Mouse (Mus musculus) monocyte, adult 2 months (primary cell): ENCODE measurements around the gene Dhx57.
A peak's percentile ranks its signal among the peaks of the same experiment; 100 is the strongest.
"Not testable (repeated sequence)": the region's sequence is repeated elsewhere in the genome, so short reads cannot be mapped to it uniquely, and the experiment has no call there.

Experiments used
- DNase-seq, 2 experiments: peaks; one replicate each; pipeline ENCODE4 v3.0.0; 2022; ENCODE audit warnings: low spot score in 2 of 2, low read depth in 1 of 2

Gene Dhx57

DNA sequence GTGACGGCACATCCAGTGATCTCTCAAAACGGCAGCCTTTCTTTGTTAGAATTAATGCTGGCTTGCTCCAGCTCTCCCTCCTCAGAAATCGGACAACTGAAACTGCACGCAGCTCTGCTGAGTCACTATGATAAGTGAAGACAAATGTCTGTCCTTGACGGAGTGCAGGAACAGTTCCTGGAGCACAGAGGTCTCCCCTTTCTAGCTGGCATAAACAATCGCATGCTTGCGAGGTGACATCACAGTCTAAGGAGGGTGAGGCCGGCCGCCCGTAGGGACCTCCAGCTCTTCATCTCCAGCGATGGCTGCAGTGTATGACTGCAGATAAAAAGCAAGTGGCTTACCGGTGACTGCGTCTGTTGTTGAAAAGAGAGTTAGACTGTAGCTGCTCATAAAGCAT is 35.1 kb downstream of the Dhx57 start:
- no peak for DNase-seq

DNA sequence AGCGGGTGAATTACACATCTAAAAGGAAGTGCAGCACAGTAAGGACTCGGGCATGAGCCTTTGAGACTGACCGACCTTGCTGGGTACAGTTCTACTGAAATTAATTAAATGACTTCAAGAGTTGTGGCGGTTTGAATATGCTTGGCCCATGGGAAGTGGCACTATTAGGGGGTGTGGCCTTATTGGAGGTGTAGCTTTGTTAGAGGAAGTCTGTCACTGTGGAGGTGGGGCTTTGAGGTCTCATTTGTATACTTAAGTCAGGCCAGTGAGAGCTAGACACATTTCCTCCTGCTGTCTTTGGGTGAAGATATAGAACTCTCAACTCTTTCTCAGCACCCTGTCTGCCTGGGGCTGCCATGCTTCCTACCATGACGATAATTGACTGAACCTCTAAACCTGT is 35.9 kb downstream of the Dhx57 start:
- no peak for DNase-seq

DNA sequence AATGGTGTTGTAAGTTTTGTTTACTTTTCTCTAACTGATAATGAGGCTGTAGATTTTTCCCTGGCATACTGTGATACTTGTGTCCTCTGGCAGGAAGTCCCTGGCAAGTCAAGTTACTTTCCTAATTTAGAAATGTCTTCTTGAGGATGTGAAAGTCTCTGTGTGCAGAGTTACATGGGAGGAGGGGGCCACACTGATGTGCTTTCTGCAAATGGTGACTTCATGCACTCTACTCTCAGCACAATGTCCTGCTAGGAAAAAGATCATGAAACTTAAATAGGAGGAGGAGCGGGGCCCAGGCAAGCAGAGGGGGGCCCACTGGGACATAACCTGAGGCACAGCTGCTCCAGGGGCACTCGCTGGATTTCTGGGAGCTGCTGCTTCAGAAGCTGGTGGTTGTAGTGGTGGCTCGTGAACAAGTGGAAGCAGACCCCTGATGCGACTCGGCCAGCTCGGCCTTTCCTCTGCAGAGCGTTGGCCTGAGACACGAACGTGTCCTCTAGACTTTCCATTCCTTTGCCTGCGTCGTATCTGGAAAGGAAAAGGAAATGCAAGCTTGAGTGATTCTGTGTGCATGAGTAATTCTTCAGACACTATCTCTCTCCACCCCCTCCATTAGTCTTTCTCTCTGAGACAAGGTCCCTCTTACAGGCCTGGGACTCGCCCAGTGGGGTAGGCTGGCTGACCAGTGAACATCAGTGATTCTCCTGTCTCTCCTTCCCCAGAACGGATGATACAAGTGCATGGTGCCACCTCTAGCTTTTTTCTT is 37.3 kb downstream of the Dhx57 start:
- DNase-seq, result no peak

DNA sequence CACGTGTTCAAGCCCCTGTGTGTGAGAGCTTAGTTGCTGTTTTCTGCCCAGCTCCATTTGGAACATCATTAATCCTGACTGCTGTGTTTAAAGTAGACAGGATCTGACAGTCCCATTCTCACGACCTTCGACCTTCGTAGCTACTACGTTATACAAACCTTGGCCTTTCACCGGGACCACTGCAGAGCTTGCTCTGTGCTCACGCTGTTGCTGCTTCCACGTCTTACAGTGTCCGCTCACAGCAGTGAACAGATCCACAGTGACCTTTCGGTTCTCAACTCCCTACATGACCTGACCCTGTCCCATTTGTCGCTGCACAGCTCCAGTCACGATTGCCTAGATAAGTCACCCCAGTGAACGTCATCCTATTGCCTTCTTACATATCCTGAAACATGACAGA is 47.2 kb downstream of the Dhx57 start:
- no peak for DNase-seq

- no peak for DNase-seq
Measured at GRCm38 (mm10) chr17:80241594-80241993, 48.7 kb downstream of the Dhx57 start.

DNA sequence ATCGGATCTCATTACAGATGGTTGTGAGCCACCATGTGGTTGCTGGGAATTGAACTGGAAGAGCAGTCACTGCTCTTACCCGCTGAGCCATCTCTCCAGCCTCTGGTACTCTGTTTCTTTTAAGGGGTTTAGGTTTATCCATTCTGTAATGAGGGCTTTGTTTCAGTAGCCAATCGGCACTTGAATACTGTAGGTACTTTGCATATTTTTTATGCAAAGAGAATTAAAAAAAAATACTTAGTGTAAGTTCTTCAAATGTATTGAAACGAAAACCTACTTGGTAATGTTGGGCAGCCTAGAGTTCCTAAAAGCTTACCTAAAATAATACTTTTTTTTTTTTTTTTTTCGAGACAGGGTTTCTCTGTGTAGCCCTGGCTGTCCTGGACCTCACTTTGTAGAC is 52.8 kb downstream of the Dhx57 start:
- no peak for DNase-seq

GRCm38 (mm10) chr17:80236805-80237204 is 53.5 kb downstream of the Dhx57 start:
- DNase-seq, result no peak

DNA sequence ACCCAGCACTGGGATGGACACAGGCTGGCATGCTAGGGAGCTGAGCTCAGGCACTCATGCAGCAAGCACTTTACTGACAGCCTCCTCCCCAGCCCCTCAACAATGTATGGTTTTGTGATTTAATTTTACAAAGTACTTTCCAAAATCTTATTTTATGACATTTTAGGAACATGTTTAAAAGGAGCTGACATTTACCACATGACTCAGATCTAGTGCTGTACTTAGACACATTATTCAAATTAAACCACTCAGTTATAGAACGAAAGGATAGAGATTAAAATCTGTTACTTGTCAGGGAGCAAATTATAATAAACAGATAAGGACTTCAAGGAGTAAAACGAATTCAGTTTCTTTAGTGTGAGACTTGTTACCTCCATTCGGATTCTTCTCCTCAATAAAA is 54.8 kb downstream of the Dhx57 start:
- no peak for DNase-seq

- no peak for DNase-seq
Measured at GRCm38 (mm10) chr17:80234376-80234775, 55.9 kb downstream of the Dhx57 start.

- DNase-seq, result no peak
Measured at GRCm38 (mm10) chr17:80233844-80234243, 56.4 kb downstream of the Dhx57 start.

DNA sequence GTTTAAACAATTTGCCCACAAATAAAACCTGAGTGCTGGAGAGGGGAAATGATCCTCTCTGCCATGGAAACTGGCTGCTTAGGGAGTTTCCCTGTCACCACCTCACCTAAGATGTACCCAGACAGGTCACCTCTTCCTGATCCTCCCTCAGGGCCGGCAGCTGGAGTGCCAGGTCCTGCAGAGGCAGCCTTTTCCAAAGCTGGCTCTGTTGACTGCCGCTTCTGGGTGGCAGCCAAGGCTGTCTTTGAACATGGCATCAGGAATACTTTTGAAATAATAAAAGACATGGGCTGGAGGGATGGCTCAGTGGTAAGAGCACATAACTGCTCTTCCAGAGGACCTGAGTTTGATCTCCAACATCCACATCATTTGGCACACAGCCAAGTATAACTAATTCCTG is 60.9 kb downstream of the Dhx57 start:
- DNase-seq, result no peak

DNA sequence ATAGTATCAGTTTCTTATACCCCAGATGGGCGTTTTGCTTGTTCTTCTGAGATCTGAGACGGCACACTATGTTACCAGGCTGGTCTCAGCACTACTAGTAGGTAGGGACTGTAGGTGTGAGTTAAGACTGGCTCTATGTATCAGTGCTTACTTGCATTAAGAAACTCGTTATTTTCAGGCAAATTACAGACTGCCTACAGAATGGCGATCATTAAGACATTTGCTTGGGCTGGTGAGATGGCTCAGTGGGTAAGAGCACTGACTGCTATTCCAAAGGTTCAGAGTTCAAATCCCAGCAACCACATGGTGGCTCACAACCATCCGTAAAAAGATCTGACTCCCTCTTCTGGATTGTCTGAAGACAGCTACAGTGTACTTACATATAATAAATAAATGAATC is 65.1 kb downstream of the Dhx57 start:
- not testable (repeated sequence) for DNase-seq

- DNase-seq, result peak; percentile 44 to 46
Measured at GRCm38 (mm10) chr17:80224326-80225116, 65.8 kb downstream of the Dhx57 start, which contains the start of gene Gemin6. Gene Gemin6 (plus strand): TSS chr17:80224441.

GRCm38 (mm10) chr17:80223829-80224228 is 66.4 kb downstream of the Dhx57 start:
- DNase-seq, result no peak

GRCm38 (mm10) chr17:80221890-80222628 is 68.2 kb downstream of the Dhx57 start:
- no peak for DNase-seq

DNA sequence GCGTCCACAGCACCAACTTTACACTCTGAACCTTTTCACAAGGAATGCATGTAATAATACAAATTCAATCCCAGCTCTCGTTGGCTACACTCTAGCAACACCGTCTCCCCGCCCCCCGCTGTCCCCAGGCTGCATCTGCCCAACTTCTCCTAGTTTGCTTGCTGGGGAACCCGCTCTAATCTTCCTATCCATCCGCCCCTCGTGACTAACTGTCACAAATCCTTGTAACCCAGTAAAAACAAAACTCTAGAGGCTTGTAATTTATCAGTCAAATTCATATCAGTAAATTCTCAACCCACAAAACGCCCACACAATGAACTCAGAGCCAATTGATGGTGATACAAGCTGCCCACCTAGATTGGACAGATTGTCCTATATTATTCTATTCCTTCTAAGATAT is 69.1 kb downstream of the Dhx57 start:
- DNase-seq, result no peak

DNA sequence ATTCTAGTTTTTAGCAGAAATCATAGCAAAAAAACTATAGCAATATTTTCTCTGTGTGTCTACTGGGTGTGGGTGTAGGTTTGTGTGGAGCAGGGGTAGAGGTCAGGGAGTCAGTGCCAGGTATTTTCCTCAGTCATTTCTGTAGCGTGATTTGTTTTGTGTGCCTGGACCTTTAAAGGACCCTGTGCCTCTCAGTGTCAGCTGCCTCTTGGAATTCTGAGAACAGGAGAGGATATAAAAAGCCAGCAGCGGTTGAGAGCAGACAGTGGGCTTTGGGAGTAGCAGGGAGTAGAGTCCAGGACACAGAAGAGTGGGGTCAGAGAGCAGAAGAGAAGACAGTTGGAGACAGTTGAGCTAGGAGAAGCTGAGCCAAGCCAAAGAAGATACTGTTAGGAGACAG is 70.1 kb downstream of the Dhx57 start:
- DNase-seq, result no peak

GRCm38 (mm10) chr17:80213998-80214397 is 76.3 kb downstream of the Dhx57 start:
- not testable (repeated sequence) for DNase-seq

DNA sequence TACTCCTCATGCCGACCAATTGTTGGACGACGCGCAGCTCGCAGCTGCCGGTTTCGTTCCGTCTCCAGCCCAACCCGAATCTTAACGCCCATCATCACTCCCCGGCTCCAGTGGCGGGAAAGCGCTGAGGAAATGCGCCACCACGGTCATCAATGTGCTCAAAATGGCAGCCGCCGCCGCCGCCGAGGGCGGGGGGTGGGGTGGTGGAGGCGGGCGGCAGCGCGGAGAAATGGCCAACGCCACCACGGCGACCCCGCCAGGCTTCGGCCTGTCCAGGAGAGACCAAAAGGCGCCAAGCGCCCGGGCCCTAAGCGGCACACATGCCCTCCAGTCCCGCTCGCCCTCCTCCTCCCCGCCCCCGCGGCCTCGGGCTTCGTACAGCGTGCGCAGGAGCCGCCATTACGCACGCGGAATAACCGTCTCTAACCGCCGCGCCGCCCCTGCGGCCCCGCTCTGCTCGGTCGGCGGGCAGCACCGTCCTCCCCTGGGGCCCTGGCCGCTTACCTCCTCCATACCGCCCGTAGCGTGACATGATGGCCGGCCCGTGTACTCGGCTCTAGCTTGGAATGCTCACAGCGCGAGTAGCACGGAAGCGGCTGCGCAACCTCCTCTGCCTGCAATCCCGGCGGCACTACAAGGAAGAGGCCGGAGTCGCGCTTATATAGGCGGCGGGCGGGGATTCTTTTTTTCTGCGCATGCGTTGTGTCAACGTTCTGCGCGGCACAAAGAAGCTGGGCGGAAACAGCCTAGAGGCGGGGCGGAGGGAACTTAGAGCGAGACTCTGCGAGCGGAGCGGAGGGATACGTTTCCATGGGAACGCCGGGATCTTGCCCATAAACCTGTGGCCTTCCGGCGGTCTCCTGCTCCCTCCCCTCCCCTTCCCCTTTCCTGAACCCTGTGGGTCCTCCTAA is 83.3 kb downstream of the Dhx57 start, which contains the start of the genes Srsf7 and Ttc39d:
Srsf7 (minus strand) TSS at position 637 of the 911 bp plus-strand sequence.
Ttc39d (plus strand) TSS at position 790 of the 911 bp plus-strand sequence.
- DNase-seq, result peak; percentile 96 to 98

DNA sequence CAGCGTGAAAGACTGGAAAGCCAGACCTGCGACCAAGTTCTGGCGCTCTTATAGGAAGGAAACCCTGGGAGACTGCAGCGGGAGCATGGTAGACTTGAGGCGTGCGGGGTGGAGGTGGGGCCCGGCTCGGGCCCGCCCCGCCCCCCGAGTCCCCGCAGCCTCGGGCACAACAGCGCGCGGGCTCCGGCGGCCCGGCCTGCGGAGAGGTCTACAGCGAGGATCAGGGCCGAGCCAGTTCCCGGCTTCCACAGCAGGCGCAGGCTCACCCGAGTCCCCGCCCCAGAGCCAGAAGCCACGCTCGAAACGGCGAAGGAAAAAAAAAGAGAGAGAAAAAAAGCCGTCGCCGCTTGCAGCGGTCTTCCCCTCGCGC is 84.0 kb downstream of the Dhx57 start:
- DNase-seq, result no peak

GRCm38 (mm10) chr17:80205657-80206056 is 84.6 kb downstream of the Dhx57 start:
- DNase-seq, result no peak
